Mouse (Mus musculus): ENCODE measurements around the gene Rhcg. TPM values are rescaled to one million over a fixed set of nuclear protein-coding genes. Genes with fewer than 3 reads are reported as not detected.
A peak's percentile ranks its signal among the peaks of the same experiment; 100 is the strongest.

Rhcg gene
- polyA plus RNA-seq (2016; fragmentation: Nextera tagmentation; extraction: Ambion mirVana): 0.12 and 0.67 TPM in 2 replicates

DNA sequence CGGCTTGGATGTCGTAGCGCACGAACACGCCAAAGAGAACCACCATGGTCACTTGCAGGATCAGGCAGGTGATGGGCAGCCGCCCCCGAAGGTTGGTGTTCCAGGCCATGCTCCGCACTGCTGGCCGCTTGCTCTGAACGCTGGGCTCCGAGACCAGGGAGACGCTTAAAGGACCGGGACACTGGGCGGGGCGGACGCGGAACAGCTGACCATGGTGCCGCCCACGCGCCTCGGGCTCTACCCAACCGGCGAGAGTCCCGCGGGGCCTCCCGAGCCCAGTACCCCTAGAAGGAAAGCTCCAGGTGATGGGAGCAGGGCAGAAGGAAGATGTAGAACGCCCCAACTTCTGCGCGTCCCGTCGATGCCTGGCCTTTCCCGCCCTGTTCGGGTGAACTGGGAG is at the start of gene Rhcg:
Gene Rhcg (minus strand): TSS at position 240 of the 400 bp plus-strand sequence.
- DNase-seq (ENCODE audit: low spot score): no peak
- Histone ChIP-seq H3K9me3 (no peaks in the 10 kb centered on the region), H3K4me3 (peak within 1 kb of the TSS; percentile 40), H3K27ac (no peak within 1 kb of the TSS), H3K27me3 (ENCODE audit: insufficient read depth, poor library complexity, severe bottlenecking) (peaks cover 70% of the 10 kb centered on the region), H3K36me3 (no peaks in the 10 kb centered on the region), H3K4me1 (replicated peaks) (peaks cover 10% of the 10 kb centered on the region)
- WGBS: 9% methylated on average over 33 of the region's 33 CpGs

GRCm38 (mm10) chr7:79666690-79667089 is 49.2 kb upstream of the Rhcg start:
- Histone ChIP-seq H3K4me3 (no peak overlapping the region), H3K4me1 (replicated peaks) (peaks cover 18% of the 10 kb centered on the region), H3K27me3 (ENCODE audit: insufficient read depth, poor library complexity, severe bottlenecking) (no peaks in the 10 kb centered on the region), H3K36me3 (peaks cover 88% of the 10 kb centered on the region), H3K9me3 (no peaks in the 10 kb centered on the region), H3K27ac (no peak overlapping the region)
- DNase-seq (ENCODE audit: low spot score): no peak

- WGBS: 20% methylated on average over 5 of the region's 5 CpGs
- DNase-seq (ENCODE audit: low spot score): peak; percentile 18
- Histone ChIP-seq H3K27ac (peak overlapping the region; percentile 94), H3K36me3 (peaks cover 34% of the 10 kb centered on the region), H3K4me3 (peak overlapping the region; percentile 100), H3K27me3 (ENCODE audit: insufficient read depth, poor library complexity, severe bottlenecking) (no peaks in the 10 kb centered on the region; the same call in 1 of the 2 replicates), H3K4me1 (replicated peaks) (peaks cover 39% of the 10 kb centered on the region), H3K9me3 (no peaks in the 10 kb centered on the region)
Observed at GRCm38 (mm10) chr7:79661253-79661890, 43.9 kb upstream of the Rhcg start.

DNA sequence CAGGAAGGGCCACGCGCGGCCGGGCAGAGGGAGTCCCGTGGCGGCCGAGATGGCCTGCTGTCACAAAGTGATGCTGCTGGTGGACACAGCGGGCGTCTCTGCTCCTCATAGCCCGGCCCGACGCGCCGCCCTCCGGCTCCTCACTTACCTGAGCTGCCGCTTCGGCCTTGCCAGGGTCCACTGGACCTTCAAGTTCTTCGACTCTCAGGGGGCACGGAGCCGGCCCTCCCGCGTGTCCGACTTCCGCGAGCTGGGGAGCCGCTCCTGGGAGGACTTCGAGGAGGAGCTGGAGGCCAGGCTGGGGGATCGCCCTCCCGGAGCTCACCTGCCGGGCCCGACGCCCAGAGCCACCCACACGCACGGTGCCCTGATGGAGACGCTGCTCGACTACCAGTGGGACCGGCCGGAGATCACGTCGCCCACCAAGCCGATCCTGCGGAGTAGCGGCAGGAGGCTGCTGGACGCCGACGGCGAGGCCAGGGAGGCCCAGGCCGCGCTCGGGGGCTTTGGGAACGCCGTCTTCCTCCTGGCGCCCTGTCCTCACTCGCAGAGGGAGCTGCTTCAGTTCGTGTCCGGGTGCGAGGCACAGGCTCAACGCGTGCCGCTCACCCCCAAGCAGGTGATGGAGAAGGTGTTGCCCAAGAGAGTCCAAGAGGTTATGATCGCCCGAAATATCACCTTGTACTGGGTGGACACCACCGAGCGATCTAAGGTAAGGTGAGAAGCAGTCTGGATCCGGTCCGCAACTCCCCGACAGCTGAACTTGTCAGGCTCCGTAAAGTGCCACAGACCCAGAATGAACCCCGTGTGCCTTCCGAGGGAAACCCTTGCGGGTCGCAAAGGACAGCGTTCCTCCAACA is 43.1 kb upstream of the Rhcg start:
- Histone ChIP-seq H3K27me3 (ENCODE audit: insufficient read depth, poor library complexity, severe bottlenecking) (no peaks in the 10 kb centered on the region; the same call in 1 of the 2 replicates), H3K36me3 (peaks cover 26% of the 10 kb centered on the region), H3K4me1 (replicated peaks) (peaks cover 39% of the 10 kb centered on the region), H3K9me3 (no peaks in the 10 kb centered on the region), H3K27ac (peak overlapping the region; percentile 94), H3K4me3 (peak overlapping the region; percentile 100)
- under 1% methylated on average over 73 of the region's 73 CpGs for WGBS
- no peak for DNase-seq (ENCODE audit: low spot score)

DNA sequence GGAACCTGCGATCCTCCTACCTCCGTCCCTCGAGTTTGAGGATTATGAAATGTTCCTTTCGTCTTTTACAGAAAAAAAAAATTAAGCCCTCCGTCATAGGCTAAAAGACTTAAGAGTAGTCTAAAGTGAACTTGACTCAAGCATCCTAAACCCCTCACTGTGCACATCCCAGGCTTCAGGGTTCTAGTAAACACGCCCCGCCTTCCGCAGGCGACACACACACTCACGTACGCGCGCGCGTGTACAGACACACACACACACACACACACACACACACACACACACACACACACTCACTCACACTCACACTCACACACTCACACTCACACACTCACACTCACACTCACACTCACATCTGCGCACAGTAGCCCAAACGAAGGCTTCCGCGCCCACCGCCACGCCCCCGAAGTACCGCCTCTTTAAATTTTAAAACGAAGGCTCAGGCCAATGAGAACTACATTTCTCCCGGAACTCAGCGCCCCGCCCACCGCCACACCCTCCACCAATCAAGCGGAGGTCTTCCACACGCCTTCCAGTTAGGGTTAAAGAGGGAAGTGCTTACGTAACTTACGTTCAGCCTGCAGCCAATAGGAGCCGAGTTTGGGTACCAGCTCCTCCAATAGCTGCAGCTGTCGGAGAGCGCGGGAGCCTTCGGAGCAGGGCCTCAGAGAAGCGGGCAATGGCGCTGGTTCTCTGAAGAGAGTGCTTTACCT is 42.3 kb upstream of the Rhcg start, which contains the start of gene Ticrr:
Gene Ticrr (plus strand): TSS at position 619 of the 713 bp plus-strand sequence.
- Histone ChIP-seq H3K27me3 (ENCODE audit: insufficient read depth, poor library complexity, severe bottlenecking) (no peaks in the 10 kb centered on the region; the same call in 1 of the 2 replicates), H3K9me3 (no peaks in the 10 kb centered on the region), H3K27ac (peak within 1 kb of the TSS; percentile 94), H3K4me3 (peak within 1 kb of the TSS; percentile 100), H3K36me3 (peaks cover 18% of the 10 kb centered on the region; the same call in 1 of the 2 replicates), H3K4me1 (replicated peaks) (peaks cover 39% of the 10 kb centered on the region)
- DNase-seq (ENCODE audit: low spot score): peak; percentile 99
- under 1% methylated on average over 39 of the region's 39 CpGs for WGBS

DNA sequence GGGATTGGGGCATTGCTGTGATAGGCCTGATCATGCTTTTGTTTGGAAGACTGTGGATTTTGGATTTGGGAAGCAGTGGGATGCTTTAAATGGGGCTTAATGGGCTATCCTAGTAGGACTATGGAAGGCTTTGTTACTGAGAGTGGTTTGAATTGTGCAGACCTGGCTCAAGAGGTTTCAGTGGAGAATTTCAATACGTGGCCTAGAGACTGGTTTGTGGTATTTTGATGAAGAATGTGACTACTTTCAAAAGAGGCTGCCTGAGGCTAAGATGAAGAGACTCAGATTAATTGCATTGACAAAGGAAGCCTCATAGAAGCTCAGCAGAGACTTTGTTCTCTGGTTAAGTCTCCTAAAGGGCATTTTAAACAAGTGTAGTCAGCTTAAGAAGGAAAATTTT is 37.1 kb upstream of the Rhcg start:
- Histone ChIP-seq H3K4me3 (no peak overlapping the region), H3K4me1 (replicated peaks) (peaks cover 7% of the 10 kb centered on the region; the same call in 1 of the 2 replicates), H3K27ac (no peak overlapping the region), H3K27me3 (ENCODE audit: insufficient read depth, poor library complexity, severe bottlenecking) (no peaks in the 10 kb centered on the region; the same call in 1 of the 2 replicates), H3K9me3 (no peaks in the 10 kb centered on the region), H3K36me3 (no peaks in the 10 kb centered on the region)
- 37% methylated on average over 1 of the region's 1 CpGs for WGBS
- DNase-seq (ENCODE audit: low spot score): no peak

DNA sequence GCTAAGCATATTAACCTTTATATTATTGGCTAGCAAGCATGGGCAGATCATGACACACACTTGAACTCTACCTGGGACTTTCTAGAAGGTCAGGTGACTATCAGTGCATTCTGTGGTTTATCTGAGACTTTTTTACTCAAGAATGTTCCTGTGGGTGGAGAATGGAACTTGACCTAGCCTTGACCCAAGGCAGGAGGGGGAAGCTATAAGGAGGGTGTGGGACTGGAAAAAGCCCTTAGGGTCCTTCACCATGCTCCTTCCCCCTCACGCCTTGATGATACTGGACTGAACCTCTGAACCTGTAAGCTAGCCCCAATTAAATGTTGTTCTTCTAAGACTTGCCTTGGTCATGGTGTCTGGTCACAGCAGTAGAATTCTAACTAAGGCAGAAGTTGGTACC is 36.7 kb upstream of the Rhcg start:
- Histone ChIP-seq H3K27ac (no peak overlapping the region), H3K4me3 (no peak overlapping the region), H3K9me3 (no peaks in the 10 kb centered on the region), H3K36me3 (no peaks in the 10 kb centered on the region), H3K27me3 (ENCODE audit: insufficient read depth, poor library complexity, severe bottlenecking) (no peaks in the 10 kb centered on the region; the same call in 1 of the 2 replicates), H3K4me1 (replicated peaks) (peaks cover 3% of the 10 kb centered on the region; the same call in 1 of the 2 replicates)
- DNase-seq (ENCODE audit: low spot score): no peak
- WGBS: 79% methylated on average over 1 of the region's 1 CpGs

GRCm38 (mm10) chr7:79649005-79649404 is 31.5 kb upstream of the Rhcg start:
- H3K36me3 ChIP-seq: no peaks in the 10 kb centered on the region
- DNase-seq (ENCODE audit: low spot score): peak; percentile 62
- H3K4me1 ChIP-seq (replicated peaks): no peaks in the 10 kb centered on the region
- no peak overlapping the region for H3K27ac ChIP-seq
- WGBS: 9% methylated on average over 3 of the region's 3 CpGs
- H3K4me3 ChIP-seq: no peak overlapping the region
- H3K9me3 ChIP-seq: no peaks in the 10 kb centered on the region
- H3K27me3 ChIP-seq (ENCODE audit: insufficient read depth, poor library complexity, severe bottlenecking): no peaks in the 10 kb centered on the region; the same call in 1 of the 2 replicates

DNA sequence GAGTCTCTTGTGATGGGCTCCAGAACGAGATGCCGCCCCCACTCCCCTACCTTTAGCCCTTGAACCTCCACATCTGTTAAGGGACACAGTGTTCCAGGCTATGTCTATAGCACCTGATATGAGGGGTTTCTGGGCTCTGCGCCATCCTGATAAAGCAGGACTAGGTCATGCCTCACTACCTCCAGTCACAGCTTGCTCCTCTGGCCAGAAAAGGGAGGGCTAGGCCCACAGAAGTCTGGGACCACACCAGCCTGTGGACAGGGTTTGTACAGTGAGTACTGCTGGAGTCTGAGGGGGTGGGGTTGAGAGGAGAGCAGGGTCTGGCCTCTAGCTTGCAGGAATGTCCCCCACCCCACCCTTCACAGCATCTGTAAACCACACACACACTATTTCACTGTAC is 29.8 kb upstream of the Rhcg start:
- Histone ChIP-seq H3K4me3 (no peak overlapping the region), H3K36me3 (no peaks in the 10 kb centered on the region), H3K27ac (no peak overlapping the region), H3K9me3 (no peaks in the 10 kb centered on the region), H3K4me1 (replicated peaks) (no peaks in the 10 kb centered on the region), H3K27me3 (ENCODE audit: insufficient read depth, poor library complexity, severe bottlenecking) (no peaks in the 10 kb centered on the region; the same call in 1 of the 2 replicates)
- WGBS: 91% methylated on average over 3 of the region's 3 CpGs
- no peak for DNase-seq (ENCODE audit: low spot score)

DNA sequence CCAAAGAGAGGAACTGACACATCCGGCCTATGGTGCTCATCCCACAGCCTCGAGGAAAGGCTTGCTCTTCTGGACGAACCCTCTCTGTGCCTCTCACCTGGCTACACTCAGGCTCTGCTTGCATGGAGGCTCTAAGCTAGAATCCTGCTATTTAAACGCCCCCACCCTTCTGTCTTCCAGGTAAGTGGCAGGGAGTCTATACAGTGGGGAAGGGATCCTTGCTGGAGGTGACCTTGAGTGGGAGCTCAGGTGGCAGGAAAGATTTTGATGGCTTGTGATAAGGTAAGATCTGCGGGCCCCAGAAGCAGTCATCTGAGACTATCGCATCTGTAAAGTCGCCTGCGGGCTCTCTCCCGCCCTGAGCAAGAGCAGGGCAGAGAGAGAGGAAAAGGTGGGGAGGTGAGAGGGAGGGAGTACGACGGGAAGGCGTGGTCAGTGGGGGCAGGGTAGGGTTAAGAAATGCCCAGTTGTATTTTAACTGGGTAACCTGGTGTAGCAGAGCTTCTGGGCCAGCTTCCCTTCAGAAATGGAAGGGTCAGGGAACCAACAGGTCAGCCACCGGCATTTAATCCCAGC is 14.4 kb upstream of the Rhcg start:
- Histone ChIP-seq H3K9me3 (no peaks in the 10 kb centered on the region), H3K36me3 (no peaks in the 10 kb centered on the region), H3K27me3 (ENCODE audit: insufficient read depth, poor library complexity, severe bottlenecking) (peaks cover 6% of the 10 kb centered on the region), H3K4me3 (no peak overlapping the region), H3K27ac (no peak overlapping the region), H3K4me1 (replicated peaks) (peaks cover 6% of the 10 kb centered on the region; the same call in 1 of the 2 replicates)
- 26% methylated on average over 13 of the region's 13 CpGs for WGBS
- no peak for DNase-seq (ENCODE audit: low spot score)

- Histone ChIP-seq H3K27me3 (ENCODE audit: insufficient read depth, poor library complexity, severe bottlenecking) (peaks cover 6% of the 10 kb centered on the region), H3K36me3 (no peaks in the 10 kb centered on the region), H3K27ac (no peak overlapping the region), H3K4me1 (replicated peaks) (peaks cover 6% of the 10 kb centered on the region; the same call in 1 of the 2 replicates), H3K9me3 (no peaks in the 10 kb centered on the region), H3K4me3 (no peak overlapping the region)
- 72% methylated on average over 4 of the region's 4 CpGs for whole genome bisulfite sequencing
- DNase-seq (ENCODE audit: low spot score): no peak
Observed at GRCm38 (mm10) chr7:79628271-79628913, 10.9 kb upstream of the Rhcg start.

GRCm38 (mm10) chr7:79626170-79626569 is 8.7 kb upstream of the Rhcg start:
- 84% methylated on average over 5 of the region's 5 CpGs for WGBS
- DNase-seq (ENCODE audit: low spot score): no peak
- no peak overlapping the region for H3K4me3 ChIP-seq
- no peaks in the 10 kb centered on the region for H3K9me3 ChIP-seq
- H3K36me3 ChIP-seq: no peaks in the 10 kb centered on the region
- no peaks in the 10 kb centered on the region for H3K27me3 ChIP-seq (ENCODE audit: insufficient read depth, poor library complexity, severe bottlenecking)
- no peak overlapping the region for H3K27ac ChIP-seq
- H3K4me1 ChIP-seq (replicated peaks): no peaks in the 10 kb centered on the region
